Mouse (Mus musculus) bone marrow, adult 2 months (tissue): ENCODE data around the gene Cacna1c.

Experiments
- CTCF ChIP-seq: fragments of 200-500 bp; IDR thresholded peaks from 2 replicates; pipeline ENCODE4 v1.5.1; 2011; ENCODE audit warnings: low read length, control low read depth; ENCODE audit not compliant: control insufficient read depth, insufficient read depth
- POLR2A ChIP-seq: fragments of 200-500 bp; IDR thresholded peaks from 2 replicates; pipeline ENCODE4 v1.6.1; 2011; ENCODE audit warnings: low read depth, mild to moderate bottlenecking, control low read depth, low read length, borderline replicate concordance; ENCODE audit not compliant: control insufficient read depth

DNA sequence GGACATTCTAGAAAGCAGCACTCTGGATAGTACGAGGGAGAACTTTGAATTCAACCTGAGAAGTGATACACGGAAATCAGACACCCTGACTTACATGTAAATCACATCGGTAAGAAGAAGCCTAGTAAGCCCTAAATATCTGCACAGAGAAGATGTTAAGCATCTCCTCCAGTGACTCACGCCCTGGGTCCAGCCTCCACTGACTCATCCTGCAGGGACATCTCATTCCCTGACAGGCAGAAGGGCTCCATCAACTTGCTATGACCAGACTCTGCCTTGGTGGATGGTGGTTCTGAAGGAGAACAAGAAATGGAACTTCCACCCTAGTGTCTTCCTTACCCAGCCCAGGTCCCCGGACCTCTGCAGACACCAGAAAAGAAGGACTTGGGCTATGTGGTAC is 191.6 kb downstream of the Cacna1c start:
- TF ChIP-seq CTCF (no peak), POLR2A (no peak)
